Mouse (Mus musculus) erythroblast, embryonic 14.5 days (primary cell): ENCODE measurements around the gene S100a3.

Experiments
- GATA1 ChIP-seq: IDR thresholded peaks from 2 replicates; pipeline ENCODE4 v1.6.1; 2012; ENCODE audit warnings: low read length, inconsistent platforms, mixed read lengths
- TAL1 ChIP-seq: IDR thresholded peaks from 3 replicates; pipeline ENCODE4 v1.6.1; 2012; ENCODE audit warnings: low read length, inconsistent platforms, mixed read lengths

DNA sequence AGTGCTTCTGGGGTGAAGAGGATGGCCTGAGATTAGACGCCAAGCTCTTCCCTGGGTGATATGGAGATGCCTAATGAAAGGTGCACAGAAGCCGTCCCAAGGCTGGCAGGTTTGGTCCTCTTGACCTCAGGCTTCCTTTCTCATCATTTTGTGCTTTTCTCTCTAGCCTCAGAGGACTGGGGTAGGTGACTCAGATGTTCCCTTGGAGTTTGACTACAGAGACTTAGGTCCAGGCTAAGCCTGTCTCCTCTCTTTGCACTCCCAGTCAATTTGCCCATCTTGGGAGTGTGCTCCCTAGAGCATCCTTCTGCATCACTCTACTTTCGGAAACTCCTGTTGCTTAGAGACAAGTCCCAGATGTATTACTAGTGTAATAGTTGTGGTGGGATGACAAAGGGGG is 47.0 kb downstream of the S100a3 start:
- TF ChIP-seq GATA1, result no peak
- TF ChIP-seq TAL1, result no peak
